Mouse (Mus musculus) T-cell, adult 66 days (primary cell): ENCODE data around the gene Cenpl. TPM values are rescaled to one million over a fixed set of nuclear protein-coding genes. Genes with fewer than 3 reads are reported as not detected.

Experiments
- total RNA-seq, 2 experiments: library from RNA; stranded (reverse); gene quantifications; 3 replicates in 1 of 2; 4 replicates in 1 of 2; pipeline ENCODE4 v1.2.4; 2023

The Cenpl gene
- 10 to 100 TPM; 11.9 to 13.5 TPM for total RNA-seq

GRCm38 (mm10) chr1:161070352-161071271 is at the start of gene Cenpl, which contains the start of gene Dars2:
TSS of gene Cenpl (plus strand) at chr1:161070713.
TSS of gene Dars2 (minus strand) at chr1:161070658.

GRCm38 (mm10) chr1:161034435-161035280 is 35.9 kb upstream of the Cenpl start, which contains the start of gene Zbtb37:
TSS of gene Zbtb37 (minus strand) at chr1:161034849.

GRCm38 (mm10) chr1:161130726-161131664 is 60.5 kb downstream of the Cenpl start, which contains the start of gene Klhl20:
TSS of gene Klhl20 (minus strand) at chr1:161131511.

Other genes with a start within 250 kb of the Cenpl start
- 10 to 100 TPM; 71.9 to 80.7 TPM for gene Rc3h1, start 164.3 kb upstream of the Cenpl start, total RNA-seq
- 10 to 100 TPM in 1 of 2 experiments, 1 to 10 TPM in 1; 9.1 to 10.5 TPM for gene Serpinc1, start 92.1 kb upstream of the Cenpl start, total RNA-seq
- 10 to 100 TPM; 33.0 to 47.0 TPM for gene Zbtb37, start 35.9 kb upstream of the Cenpl start, total RNA-seq
- gene Dars2, start 55 bp upstream of the Cenpl start, total RNA-seq, result 10 to 100 TPM in 1 of 2 experiments, 1 to 10 TPM in 1; 8.5 to 13.1 TPM
- 10 to 100 TPM; 27.8 to 34.6 TPM for gene Klhl20, start 60.8 kb downstream of the Cenpl start, total RNA-seq
- not detected for gene Ankrd45, start 72.0 kb downstream of the Cenpl start, total RNA-seq
- gene Tex50, start 88.6 kb downstream of the Cenpl start, total RNA-seq, result not detected
- 100 to 1,000 TPM; 271 to 302 TPM for gene Prdx6, start 180.5 kb downstream of the Cenpl start, total RNA-seq